Mouse (Mus musculus) MEL-GATA-1-ER (cell line): ENCODE measurements around the gene Il10rb.
"Not testable (repeated sequence)": the region's sequence is repeated elsewhere in the genome, so short reads cannot be mapped to it uniquely, and the experiment has no call there.

Experiments
- DNase-seq: peaks from one replicate; pipeline ENCODE4 v3.0.0-alpha.2; 2012; ENCODE audit warnings: low read depth; ENCODE audit errors: extremely low read depth

Il10rb gene

DNA sequence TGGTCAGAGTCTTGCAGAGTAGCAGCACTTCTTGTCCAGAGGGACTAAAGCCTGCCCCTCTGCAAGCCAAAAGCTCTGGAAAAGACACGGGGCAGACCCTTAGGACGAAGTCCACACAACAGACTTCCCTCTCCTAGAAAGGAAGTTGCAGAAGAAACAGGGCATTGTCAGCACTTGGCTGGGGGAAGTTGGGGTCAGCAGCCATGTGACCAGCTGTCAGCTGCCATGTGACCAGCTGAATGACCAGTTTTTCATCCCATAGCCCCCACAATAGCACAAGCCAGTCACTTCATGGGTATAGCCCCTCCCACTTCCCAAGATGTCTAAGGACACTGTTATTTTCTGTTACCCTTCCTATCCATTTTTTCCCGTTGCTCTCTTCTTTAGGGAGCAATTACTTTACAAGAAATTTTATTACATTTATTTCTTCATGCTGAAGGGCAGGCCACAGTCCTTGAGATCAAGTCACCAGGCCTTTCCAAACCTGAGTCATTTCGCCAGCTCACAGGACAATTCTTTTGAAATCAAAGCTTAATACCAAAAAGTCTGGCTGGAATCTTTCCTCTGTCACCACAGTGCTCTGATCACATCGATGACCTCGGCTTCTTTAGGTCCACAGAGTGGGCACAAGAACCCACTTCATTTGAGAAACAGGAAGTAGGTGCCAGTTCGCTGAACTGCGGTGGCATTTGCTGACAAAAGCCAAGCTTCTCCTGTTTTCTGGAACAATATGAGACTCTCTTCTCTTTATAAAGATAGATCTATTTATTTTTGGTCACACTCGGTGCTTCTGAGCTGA is 9.6 kb downstream of the Il10rb start:
- DNase-seq: no peak

- no peak for DNase-seq
Measured at GRCm38 (mm10) chr16:91416357-91416756, 10.4 kb downstream of the Il10rb start.

DNA sequence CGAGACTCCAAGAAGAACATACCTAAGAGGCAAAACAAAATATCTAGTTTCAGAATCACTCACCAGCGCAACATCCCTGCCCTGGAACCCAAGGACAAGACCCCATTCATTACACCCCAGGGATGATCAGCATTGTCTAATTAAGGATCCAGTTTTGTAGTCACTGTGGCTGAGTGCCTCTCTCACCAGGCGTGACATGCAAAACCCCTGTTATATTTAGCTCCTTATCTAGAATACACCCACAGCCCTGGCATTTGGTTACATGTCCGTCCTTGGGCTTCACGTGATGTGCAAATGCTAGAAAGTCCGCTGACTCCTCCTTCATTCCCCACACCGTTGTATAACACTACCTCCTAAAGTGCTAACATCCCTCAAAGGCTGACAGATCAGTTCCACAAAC is 11.0 kb downstream of the Il10rb start:
- no peak for DNase-seq

DNA sequence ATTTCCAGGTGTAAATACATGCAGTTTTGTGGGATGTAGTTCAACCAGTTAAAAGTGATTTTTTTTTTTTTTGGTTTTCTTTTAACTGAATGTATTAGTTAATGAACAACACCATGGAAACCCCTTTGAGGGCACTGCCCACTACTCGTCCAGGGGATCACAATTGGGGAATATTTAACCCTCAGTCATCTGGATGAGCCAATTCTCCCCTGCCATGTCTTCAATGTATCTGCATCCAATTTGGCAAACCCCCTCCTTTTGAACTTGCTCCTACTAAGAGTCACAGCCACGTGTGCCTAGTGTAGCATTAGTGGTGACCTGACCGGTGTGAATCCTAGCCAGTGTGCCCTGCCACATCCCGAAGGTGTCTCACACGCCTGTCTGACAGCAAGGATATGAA is 12.6 kb downstream of the Il10rb start:
- no peak for DNase-seq

- no peak for DNase-seq
Measured at GRCm38 (mm10) chr16:91425816-91426215, 19.9 kb downstream of the Il10rb start.

- no peak for DNase-seq
Measured at GRCm38 (mm10) chr16:91426586-91426985, 20.6 kb downstream of the Il10rb start.

GRCm38 (mm10) chr16:91427461-91427860 is 21.5 kb downstream of the Il10rb start:
- DNase-seq: no peak

GRCm38 (mm10) chr16:91428259-91428865 is 22.4 kb downstream of the Il10rb start:
- DNase-seq: no peak

- no peak for DNase-seq
Measured at GRCm38 (mm10) chr16:91432720-91433328, 26.9 kb downstream of the Il10rb start.

DNA sequence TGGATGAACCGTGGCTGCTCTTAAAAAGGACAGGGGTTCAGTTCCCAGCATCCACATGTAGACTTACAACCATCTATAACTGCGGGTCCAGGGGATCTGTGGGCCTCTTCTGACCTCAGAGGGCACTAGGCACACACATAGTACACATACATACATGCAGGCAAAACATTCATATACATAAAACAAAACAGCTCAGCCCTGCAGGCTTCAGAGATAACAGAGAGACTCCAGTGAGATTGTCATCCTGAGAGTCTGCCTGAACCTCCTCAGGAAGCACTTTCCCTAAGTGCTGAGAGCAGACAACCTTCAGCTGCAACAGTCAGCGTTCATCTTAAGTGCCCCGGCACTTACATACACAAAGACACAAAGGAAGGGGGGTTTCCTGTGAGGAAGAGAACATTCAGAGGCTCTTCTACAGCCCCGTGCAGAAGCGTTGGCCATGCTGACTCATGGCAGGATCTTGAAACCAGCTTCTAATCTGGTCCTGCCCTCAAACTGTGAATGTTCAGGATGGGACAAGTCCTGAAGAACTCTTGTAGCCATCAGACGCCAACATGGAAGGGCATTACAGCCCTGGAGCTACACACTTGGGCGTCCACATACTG is 27.5 kb downstream of the Il10rb start:
- DNase-seq: no peak

DNA sequence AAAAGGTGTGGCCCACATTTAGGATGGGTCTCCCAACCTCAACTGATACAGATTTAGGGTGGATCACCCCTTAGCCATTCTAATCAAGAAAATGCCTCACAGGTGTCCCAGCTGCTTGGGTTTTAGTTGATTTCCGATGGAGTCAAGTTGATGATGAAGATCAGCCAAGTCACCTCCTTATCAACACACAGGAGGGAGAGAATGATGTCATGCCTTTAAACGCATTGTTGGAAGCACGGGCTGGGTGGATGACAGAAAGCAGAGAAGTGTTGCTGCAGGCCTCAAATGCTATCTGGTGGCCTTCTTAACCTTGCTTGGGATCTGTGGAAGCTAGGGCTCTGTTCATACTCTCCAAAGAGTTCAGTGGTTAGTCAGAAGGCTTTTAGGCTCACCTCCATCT is 28.2 kb downstream of the Il10rb start:
- DNase-seq: no peak

DNA sequence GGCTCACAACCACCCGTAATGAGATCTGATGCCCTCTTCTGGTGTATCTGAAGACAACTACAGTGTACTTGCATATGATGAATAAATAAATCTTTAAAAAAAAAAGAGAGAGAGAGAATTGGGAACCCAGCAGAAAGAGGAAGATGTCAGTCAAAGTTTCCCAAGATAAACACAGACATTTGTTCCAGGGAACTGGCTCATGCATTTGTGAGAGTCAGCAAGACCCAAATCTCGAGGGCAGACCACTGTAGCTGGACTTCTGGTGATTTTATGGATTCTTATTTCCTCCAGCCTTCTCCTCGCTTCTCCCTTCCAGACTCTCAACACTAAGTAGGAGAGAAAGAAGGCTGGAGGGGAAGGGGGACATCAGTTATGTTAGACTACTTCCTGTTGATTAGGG is 32.1 kb downstream of the Il10rb start:
- peak; percentile 63 for DNase-seq

- not testable (repeated sequence) for DNase-seq
Measured at GRCm38 (mm10) chr16:91438599-91438998, 32.6 kb downstream of the Il10rb start.

DNA sequence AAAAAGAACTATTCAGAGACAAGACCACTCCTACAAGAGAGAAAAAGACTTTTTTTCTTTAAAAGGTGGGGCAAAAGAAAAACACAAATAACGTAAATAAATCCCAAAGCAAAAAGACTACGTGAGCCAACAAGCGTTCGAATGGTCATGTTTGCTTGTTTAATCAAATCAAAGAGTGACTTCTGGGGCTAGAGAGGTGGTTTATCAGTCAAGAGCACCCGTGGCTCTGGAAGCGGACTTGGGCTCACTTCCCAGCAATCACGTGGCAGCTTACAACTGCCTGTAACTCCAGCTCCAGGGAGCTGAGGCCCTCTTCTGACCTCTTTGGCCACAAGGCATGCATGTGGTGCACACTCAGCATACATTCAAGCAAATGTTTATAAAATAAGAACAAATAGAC is 35.4 kb downstream of the Il10rb start:
- DNase-seq: peak; percentile 89

DNA sequence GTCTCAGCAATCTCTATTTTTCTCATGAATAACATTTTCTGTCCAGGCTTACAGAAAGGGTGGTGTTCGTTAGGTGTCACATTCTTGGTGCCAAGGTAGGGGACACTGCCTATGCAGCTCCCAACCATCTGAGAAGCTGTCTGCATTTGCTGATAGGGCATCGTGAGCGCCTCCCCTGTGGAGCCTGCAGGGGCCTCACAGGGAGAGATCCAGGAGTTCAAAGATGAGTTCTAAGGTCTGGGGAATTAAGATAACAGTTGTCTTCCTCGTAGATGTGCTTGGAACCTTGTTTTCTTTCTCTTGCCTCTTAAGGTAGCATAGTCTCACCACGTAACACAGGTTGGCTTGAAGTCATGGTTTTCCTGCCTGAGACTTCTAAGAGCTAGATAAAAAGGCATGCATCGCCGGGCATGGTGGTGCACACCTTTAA is 35.9 kb downstream of the Il10rb start:
- peak; percentile 94 for DNase-seq

GRCm38 (mm10) chr16:91442446-91442845 is 36.5 kb downstream of the Il10rb start:
- no peak for DNase-seq

- no peak for DNase-seq
Measured at GRCm38 (mm10) chr16:91443211-91443611, 37.2 kb downstream of the Il10rb start.

- DNase-seq: no peak
Measured at GRCm38 (mm10) chr16:91444847-91445246, 38.9 kb downstream of the Il10rb start.

- DNase-seq: no peak
Measured at GRCm38 (mm10) chr16:91445566-91445965, 39.6 kb downstream of the Il10rb start.

GRCm38 (mm10) chr16:91446778-91447511 is 41.0 kb downstream of the Il10rb start:
- DNase-seq: no peak

DNA sequence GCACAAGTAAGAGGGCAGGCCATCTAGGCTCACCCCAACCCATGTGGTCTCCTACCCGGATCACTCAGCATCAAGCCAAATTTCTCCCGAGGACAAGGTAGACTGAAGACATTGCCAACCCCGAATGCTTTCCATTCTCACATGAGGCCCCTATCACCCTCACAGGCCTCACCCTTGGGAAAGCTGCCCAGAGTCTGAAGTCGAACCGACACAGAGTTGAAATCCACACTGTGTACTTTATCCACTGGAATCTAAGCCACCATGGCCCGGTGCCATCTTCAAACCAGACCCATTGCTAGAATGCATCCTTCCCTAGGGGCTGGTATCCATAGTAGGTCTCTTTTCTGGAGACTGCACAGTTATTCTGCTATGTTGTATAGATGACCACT is 41.5 kb downstream of the Il10rb start:
- DNase-seq: no peak
